Mouse (Mus musculus) left cerebral cortex, postnatal 36 days (tissue): ENCODE measurements around the gene Fryl. TPM values are rescaled to one million over a fixed set of nuclear protein-coding genes. Genes with fewer than 3 reads are reported as not detected.

ENCODE experiments used
- DNase-seq, 2 experiments: peaks; one replicate each; pipeline ENCODE4 v3.0.0; 2021 to 2022; ENCODE audit warnings: low spot score in 2 of 2, mixed read lengths in 1 of 2
- intact Hi-C: fragments of 180-260 bp; cut with DNase I; formaldehyde crosslinking; loops from one replicate; pipeline ENCODE4 v1.15.1; 2025
- total RNA-seq, 2 experiments: library from RNA; stranded (reverse); gene quantifications; 2 replicates each; pipeline ENCODE4 v1.2.3; 2021

Gene Fryl
- total RNA-seq, 2 experiments from 2014 or later = 48.6 to 80.3 TPM

DNA sequence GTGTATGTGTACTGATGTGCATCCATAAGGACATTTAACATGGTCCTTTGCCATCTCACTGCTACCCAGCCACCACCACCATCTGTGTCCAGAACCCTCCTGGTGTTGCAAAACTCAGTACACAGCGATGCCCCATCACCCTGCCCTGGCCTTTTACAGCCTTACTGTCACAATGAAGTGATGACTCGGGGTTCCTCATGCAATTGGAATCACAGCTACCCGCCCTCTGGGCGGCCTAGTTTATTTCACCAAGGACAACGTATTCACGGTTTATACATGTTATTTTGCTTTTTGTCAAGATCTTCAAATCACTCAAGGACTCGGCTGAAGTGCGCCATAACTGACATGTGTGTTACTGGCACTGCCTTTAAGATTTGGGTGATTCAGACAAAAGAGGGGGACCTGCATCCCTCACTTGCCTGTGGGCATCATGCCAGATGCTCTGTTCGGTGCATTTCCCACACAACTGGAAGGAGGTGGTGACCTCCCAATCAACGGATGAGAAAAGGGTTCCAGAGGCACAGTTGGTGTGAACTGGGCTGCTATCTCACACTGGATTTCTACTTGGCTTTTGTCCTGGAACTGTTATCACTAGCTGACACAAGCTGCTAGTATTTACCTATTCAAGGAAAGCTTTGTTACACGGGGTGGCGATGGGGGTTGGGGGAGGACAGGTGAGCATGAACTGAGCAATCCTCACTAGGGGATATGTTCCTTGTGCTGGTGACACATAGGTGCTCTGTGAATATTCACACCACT, 27.9 kb downstream of the Fryl start:
- intact Hi-C loops = no loop called here
- no peak for DNase-seq

GRCm38 (mm10) chr5:73227518-73228101, 28.8 kb downstream of the Fryl start:
- DNase-seq = no peak
- intact Hi-C loops = no loop called here

- no peak for DNase-seq
- intact Hi-C loops = no loop called here
Measured at GRCm38 (mm10) chr5:73223065-73223464, 33.4 kb downstream of the Fryl start.

GRCm38 (mm10) chr5:73222397-73222796, 34.0 kb downstream of the Fryl start:
- intact Hi-C loops = no loop called here

GRCm38 (mm10) chr5:73221826-73222225, 34.6 kb downstream of the Fryl start:
- intact Hi-C loops = no loop called here
- no peak for DNase-seq

More at GRCm38 (mm10) chr5:73222397-73222796, 34.0 kb downstream of the Fryl start:
- DNase-seq = no peak

DNA sequence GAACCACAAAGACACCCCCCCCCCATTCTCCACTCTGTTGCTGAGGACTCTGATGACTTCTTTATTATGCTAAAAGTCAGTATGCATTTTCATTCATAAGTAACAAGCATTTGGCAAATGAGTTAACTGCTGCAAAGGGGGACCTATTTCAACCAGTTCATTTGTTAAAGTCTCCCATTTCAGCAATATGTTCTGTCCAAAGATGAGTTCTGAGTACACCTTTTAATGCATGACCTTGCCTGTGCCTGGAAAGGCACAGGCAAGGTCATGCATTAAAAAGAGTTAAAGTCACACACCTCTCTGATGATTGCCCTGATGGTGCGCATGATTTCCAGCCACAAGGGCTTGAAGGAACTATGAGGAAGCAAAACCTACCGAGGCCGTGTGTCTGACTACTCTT, 36.7 kb downstream of the Fryl start:
- intact Hi-C loops = no loop called here
- DNase-seq = no peak

- intact Hi-C loops = no loop called here
- no peak for DNase-seq
Measured at GRCm38 (mm10) chr5:73218065-73218464, 38.4 kb downstream of the Fryl start.

- intact Hi-C loops = no loop called here
- no peak for DNase-seq
Measured at GRCm38 (mm10) chr5:73217116-73217515, 39.3 kb downstream of the Fryl start.

DNA sequence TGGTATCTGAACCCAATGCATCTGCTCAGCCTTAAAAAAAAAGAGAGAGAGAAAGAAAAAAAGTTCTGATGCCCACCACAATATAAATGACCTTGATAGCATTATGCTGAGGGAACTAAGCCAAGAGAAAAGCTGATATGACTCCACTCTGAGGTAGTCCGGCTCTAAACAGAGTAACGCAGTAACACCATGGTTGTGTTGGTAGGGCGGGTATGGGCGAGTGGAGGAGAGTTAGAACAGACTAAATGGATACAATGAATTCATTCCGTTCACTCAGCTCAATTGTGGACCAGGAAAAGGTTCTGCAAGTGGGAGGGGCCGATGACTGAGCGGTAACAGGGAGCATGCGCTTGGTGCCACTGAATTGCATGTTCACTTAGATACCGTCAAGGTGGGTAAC, 40.4 kb downstream of the Fryl start:
- intact Hi-C loops = no loop called here
- no peak for DNase-seq

DNA sequence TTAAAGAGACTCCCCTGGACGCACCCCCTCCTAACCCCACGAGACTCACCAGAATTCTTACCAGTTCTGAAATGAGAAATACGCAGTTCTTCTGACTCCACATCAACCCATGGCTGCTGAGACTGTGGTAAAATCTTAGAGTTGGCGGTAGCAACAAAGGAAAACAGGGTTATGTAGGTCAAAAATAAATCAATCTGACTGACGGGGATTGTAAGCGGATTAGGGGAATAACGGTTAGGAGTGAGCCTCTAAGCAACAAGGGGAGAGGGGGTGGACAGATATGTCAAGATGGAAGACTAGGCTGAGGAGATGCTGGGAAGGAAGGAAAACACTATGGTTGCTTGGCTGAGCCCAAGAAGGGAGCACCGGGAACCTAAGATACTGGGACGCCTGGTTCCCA, 44.0 kb downstream of the Fryl start:
- no peak for DNase-seq
- intact Hi-C loops = no loop called here

- intact Hi-C loops = no loop called here
- DNase-seq = no peak
Measured at GRCm38 (mm10) chr5:73211961-73212360, 44.5 kb downstream of the Fryl start.

- DNase-seq = no peak
- intact Hi-C loops = no loop called here
Measured at GRCm38 (mm10) chr5:73210971-73211315, 45.5 kb downstream of the Fryl start.

DNA sequence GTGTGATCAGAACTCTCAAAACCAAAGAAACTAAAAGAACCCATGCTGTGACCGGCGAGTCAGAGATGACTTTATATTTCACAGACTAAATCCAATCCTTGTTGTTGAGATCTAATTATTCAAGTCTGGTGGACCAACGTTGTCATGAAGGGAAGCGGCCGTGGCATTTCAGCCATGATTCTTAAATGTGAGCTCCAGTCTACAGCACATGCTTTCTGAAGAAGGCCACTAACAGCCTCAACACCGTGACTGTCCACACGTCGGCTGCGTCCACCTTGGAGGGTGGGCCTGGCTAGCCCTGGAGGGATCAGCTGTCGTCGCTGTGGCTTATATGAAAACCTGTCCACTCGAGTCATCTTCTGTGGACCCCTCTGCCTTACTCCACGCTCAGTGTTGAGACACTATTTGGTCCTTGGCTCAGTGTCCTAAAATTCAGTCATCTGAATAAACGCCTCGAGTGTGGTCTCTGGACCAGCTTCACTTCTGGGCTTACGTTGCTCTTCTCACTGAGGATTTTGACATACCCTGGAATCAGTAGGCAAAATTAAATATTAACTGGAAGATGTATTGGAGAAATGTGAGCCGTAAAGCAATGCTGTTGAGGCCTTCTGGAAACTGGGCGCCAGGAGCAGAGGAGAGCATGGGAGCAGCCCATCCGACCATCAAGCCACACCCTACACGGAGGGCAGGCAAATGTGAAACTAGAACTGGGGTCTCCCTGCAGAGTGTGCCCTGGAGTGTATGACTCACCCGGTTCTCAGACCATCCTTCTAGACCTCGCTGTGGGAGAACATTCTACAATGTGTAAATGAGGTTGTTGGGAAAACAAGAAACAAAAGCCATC, 46.1 kb downstream of the Fryl start:
- DNase-seq = no peak
- intact Hi-C loops = no loop called here

- DNase-seq = no peak
- intact Hi-C loops = no loop called here
Measured at GRCm38 (mm10) chr5:73209201-73210096, 47.0 kb downstream of the Fryl start.

DNA sequence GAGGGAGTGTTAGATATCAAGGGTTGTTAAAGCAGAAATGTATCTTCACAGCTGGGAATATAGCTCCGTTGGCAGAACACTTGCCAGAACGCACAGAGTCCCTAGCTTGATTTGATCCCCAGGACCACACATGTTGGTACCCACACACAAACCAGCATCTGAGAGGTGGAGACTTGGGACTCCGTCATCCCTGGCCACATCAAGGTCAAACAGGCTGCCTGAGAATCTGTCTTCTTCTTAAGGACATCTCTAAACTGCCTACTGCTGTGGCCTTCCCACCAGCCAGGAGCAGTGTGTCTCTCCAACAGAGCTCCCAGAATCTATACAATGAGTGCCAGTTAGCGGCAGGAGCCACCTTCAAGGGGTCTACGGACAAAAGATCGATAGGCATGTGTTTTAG, 47.8 kb downstream of the Fryl start:
- no peak for DNase-seq
- intact Hi-C loops = no loop called here

DNA sequence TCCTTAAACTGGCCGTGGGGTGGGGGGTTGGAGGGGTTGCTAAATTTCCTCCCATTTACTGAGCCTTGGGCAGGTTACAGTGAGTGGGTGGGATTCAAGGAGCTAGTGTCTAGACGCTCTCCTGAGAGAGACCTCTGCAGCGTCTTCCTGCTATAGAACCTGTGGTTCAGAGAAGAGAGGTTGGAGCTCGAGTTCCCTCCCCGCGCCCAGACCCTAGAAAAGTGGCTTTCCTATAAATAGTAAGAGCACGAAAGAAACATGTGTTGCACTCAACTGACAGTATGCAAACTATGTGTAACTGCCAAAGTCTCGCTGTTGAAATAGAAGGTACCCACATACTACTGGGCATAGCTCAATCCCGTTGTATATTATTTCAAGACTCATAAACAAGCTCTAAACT, 49.7 kb downstream of the Fryl start:
- DNase-seq = no peak
- intact Hi-C loops = no loop called here

DNA sequence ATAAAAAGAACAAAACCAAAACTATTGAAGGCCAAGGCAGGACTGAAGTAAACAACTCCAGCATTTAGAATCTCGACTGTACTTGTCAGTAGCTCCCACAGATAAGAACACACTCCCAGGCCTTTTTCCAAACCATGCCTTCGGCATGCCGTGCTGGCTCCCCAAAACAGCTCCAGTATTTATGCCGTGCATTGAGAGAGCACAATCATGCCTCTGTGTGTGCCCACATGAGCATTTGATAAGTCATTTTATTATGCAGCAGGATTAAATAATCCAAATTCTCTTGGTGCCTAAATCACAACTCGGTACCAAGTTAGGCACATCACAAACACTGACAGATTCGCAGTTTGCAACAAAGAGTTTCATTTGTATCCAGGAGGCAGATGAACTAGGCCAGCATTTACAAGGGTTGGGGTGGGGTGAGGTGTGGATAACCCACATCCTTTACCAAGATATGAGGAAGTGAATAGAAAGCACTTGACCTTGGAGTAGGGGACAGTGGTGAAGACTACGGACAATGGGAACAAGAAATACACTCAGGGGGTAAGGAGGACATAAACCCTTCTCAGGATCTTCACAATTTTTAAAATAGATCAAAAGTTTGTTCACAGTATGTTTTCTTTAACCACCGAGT, 50.3 kb downstream of the Fryl start:
- DNase-seq = no peak
- intact Hi-C loops = no loop called here

GRCm38 (mm10) chr5:73205050-73205449, 51.4 kb downstream of the Fryl start:
- intact Hi-C loops = no loop called here

GRCm38 (mm10) chr5:73202498-73202897, 53.9 kb downstream of the Fryl start:
- no peak for DNase-seq
- intact Hi-C loops = no loop called here

More at GRCm38 (mm10) chr5:73205050-73205449, 51.4 kb downstream of the Fryl start:
- no peak for DNase-seq
